Mouse (Mus musculus) C2C12 (cell line): Measurements from ENCODE around the gene Pheta1.

Experiments
- CEBPB ChIP-seq: IDR thresholded peaks from one replicate; pipeline ENCODE4 v1.6.1; 2011; ENCODE audit warnings: low read depth, mild to moderate bottlenecking, control low read depth, moderate library complexity
- CTCF ChIP-seq: IDR thresholded peaks from one replicate; pipeline ENCODE4 v1.5.1; 2011; ENCODE audit not compliant: control insufficient read depth, insufficient read depth, insufficient read length
- MYOG ChIP-seq: IDR thresholded peaks from one replicate; pipeline ENCODE4 v1.6.1; 2011; ENCODE audit not compliant: control insufficient read depth, insufficient read length; ENCODE audit errors: extremely low read depth
- USF1 ChIP-seq: IDR thresholded peaks from one replicate; pipeline ENCODE4 v1.6.1; 2011; ENCODE audit warnings: low read depth, mild to moderate bottlenecking, control low read depth, moderate library complexity

DNA sequence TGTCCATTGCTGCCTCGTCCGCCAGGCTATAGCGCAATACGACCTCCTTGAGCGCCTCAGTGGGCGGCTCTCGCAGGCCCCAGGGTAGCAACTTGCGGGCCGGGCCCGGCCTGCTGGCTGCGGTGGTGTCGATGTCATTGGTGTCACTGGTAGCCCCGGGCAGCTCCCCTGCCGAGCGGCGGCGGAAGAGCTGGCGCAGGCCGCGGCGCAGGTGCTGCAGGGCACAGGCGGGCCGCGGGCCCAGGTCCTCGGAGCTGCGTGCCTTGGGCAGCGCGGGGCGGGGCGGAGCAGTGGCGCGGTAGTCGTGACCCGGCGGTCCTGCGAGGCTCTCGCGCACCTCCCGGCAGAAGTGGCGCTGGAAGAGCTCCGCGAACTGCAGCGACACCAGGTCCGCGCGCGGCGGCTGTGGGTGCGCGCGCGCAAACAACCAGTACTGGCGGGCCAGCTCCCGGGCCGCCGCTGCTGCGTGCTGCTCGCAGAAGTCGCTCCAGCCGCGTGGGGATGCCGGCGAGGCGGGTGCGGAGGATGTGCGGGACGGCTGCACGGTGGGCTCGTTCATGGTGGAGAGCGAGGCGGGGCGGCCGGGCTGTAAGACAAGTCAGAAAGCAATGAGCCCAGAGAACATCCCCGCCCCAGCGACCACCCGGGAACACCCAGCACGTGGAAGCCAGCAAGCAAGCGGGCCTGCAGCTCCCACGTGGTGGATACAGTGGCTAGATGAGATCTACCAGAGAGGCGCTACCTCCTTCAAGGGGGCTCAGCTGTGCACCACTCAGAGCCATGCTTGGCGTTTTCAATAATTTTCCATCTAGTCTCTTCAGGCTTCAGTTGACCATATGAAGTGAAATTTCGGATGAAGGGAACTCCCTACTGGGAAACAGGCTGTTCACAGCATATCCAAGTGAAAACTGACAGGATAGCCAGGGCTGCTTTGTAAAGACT, 20.0 kb upstream of the Pheta1 start:
- TF ChIP-seq MYOG (no peak), CTCF (no peak), USF1 (no peak), CEBPB (no peak)
